Mouse (Mus musculus): Measurements from ENCODE around the gene Atp6v0a2. TPM values are rescaled to one million over a fixed set of nuclear protein-coding genes. Genes with fewer than 3 reads are reported as not detected.

Gene Atp6v0a2
- polyA plus RNA-seq, 1 experiment, result 170 TPM

DNA sequence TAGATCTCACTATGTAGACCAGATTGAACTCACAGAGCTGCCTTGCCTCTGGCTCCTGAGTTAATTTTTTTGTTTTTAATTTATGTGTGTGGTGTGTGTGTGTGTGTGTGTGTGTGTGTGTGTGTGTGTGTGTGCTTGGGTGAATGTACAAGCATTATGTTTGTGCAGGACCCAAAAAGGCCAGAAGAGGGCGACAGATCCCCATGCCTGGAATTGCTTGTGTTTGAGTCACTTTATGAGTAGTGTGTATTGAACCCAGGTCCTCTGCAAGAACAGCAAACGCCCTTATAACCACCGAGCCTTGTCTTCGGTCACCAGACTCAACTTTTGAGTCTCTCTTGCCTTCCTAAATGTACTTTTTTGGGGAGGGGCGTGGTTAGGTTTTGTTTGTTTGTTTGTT lies 26.0 kb upstream of the Atp6v0a2 start:
- peaks cover 4% of the 10 kb centered on the region for H3K4me1 ChIP-seq (ENCODE audit: control insufficient read depth, insufficient read depth, insufficient read length, low read length)
- no peaks in the 10 kb centered on the region for H3K36me3 ChIP-seq (ENCODE audit: control insufficient read depth, insufficient read depth, low read length)
- no peak overlapping the region for H3K27ac ChIP-seq (ENCODE audit: insufficient read depth, low read depth, low read length)
- H3K27me3 ChIP-seq (ENCODE audit: control insufficient read depth, insufficient read depth, low read length), result no peaks in the 10 kb centered on the region
- 61% methylated on average over 5 of the region's 5 CpGs for WGBS
- no peak overlapping the region for H3K4me3 ChIP-seq (ENCODE audit: low read depth, low read length)
- TF ChIP-seq CTCF (IDR thresholded peaks at IDR 0.05; ENCODE audit: extremely low read depth, insufficient read length, insufficient replicate concordance, low read depth, low read length) (peak; percentile 50; the same call in 1 of the 2 replicates), POLR2A (IDR thresholded peaks at IDR 0.05; ENCODE audit: low read depth, low read length) (no peak)

DNA sequence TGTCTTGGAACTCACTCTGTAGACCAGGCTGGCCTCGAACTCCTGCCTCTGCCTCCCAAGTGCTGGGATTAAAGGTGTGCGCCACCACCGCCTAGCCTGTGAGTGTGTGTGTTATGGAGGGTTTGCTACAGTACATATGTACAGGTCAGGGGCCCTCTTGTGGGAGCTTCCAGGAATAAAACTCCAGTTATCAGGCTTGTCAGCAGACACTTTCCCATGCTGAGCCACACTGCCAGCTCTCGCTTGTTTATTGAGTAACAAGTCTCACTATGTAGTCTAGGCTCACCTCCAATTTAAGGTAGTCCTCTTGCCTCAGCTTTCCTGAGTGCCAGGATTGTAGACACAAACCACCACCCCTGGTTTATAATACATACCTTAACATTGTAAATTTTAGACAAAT lies 24.1 kb upstream of the Atp6v0a2 start:
- no peak overlapping the region for H3K4me3 ChIP-seq (ENCODE audit: low read depth, low read length)
- no peaks in the 10 kb centered on the region for H3K36me3 ChIP-seq (ENCODE audit: control insufficient read depth, insufficient read depth, low read length)
- no peaks in the 10 kb centered on the region for H3K27me3 ChIP-seq (ENCODE audit: control insufficient read depth, insufficient read depth, low read length)
- TF ChIP-seq CTCF (IDR thresholded peaks at IDR 0.05; ENCODE audit: extremely low read depth, insufficient read length, insufficient replicate concordance, low read depth, low read length), result no peak
- TF ChIP-seq POLR2A (IDR thresholded peaks at IDR 0.05; ENCODE audit: low read depth, low read length), result no peak
- WGBS, result 78% methylated on average over 4 of the region's 4 CpGs
- H3K4me1 ChIP-seq (ENCODE audit: control insufficient read depth, insufficient read depth, insufficient read length, low read length), result no peaks in the 10 kb centered on the region
- no peak overlapping the region for H3K27ac ChIP-seq (ENCODE audit: insufficient read depth, low read depth, low read length)

DNA sequence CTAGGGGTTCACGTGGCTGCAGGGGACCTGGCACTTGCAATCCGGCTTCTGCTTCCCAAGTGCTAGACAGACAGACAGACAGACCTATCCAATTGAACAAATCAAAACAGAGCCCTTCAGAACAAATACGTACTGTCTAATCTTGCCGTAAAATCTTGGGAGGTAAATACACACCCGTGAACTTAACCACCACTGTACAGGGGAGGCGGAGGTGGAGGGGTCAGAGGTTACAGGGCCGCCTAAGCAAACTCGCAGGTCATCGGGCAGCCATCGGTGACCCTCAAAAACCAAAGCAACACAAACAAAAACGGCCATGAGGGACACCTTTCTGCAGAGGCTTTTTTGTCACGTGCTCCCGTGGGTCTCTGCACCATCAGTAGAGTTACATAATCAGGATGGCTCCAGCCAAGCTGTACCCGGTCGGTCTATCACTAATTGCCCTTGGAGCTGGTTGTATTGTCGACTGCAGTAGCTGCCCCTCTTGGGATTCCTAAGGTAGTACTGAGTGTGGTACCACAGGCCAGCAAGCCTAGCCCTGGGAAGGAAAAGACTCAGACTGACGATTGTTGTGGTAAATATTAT lies 23.2 kb upstream of the Atp6v0a2 start:
- WGBS, result 71% methylated on average over 17 of the region's 17 CpGs
- Histone ChIP-seq H3K4me1 (ENCODE audit: control insufficient read depth, insufficient read depth, insufficient read length, low read length) (no peaks in the 10 kb centered on the region), H3K4me3 (ENCODE audit: low read depth, low read length) (no peak overlapping the region), H3K27ac (ENCODE audit: insufficient read depth, low read depth, low read length) (no peak overlapping the region), H3K27me3 (ENCODE audit: control insufficient read depth, insufficient read depth, low read length) (no peaks in the 10 kb centered on the region), H3K36me3 (ENCODE audit: control insufficient read depth, insufficient read depth, low read length) (no peaks in the 10 kb centered on the region)
- TF ChIP-seq CTCF (IDR thresholded peaks at IDR 0.05; ENCODE audit: extremely low read depth, insufficient read length, insufficient replicate concordance, low read depth, low read length) (no peak), POLR2A (IDR thresholded peaks at IDR 0.05; ENCODE audit: low read depth, low read length) (no peak)

DNA sequence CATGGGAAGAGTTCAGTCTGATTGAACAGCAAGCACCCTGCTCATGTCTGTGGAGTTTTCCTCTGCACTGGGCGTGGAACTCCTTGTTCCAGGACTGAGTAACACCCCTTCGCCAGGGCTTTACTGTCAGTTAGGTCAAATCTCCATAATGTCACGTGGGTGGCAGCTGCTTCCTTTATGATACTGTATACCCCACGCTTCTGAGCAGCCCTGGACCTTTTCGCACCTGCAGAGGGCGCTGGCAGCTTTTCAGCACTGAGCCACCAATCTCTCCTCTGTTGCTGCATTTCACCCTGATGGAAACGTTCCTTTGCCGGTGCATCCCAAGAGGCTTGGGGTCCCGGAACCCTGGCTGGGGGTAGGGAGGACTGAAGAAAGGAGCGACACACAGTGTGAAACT lies 17.4 kb upstream of the Atp6v0a2 start:
- H3K36me3 ChIP-seq (ENCODE audit: control insufficient read depth, insufficient read depth, low read length), result no peaks in the 10 kb centered on the region
- WGBS, result 75% methylated on average over 10 of the region's 10 CpGs

DNA sequence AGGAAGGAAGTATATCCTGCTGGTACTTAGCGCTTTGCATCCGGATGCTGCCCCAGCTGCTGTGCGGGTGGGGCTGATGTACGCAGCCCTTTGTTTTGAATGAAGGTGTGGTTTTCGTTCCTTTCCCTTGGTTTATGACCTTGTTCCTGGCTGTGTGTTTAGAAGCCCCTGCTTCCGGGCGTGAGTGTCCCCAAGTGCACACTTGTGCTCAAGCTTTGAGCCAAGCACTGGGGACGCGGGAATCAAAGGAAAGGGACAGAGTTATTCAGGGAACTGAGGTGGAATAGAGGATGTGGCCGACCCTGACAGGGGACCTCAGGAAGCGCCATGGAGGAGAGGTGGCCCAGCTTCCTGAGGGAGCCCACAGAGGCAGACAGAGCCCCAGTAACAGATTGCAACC lies 13.7 kb upstream of the Atp6v0a2 start:
- no peak overlapping the region for H3K4me3 ChIP-seq (ENCODE audit: low read depth, low read length)
- H3K27me3 ChIP-seq (ENCODE audit: control insufficient read depth, insufficient read depth, low read length), result no peaks in the 10 kb centered on the region
- TF ChIP-seq CTCF (IDR thresholded peaks at IDR 0.05; ENCODE audit: extremely low read depth, insufficient read length, insufficient replicate concordance, low read depth, low read length), result no peak
- TF ChIP-seq POLR2A (IDR thresholded peaks at IDR 0.05; ENCODE audit: low read depth, low read length), result no peak
- H3K27ac ChIP-seq (ENCODE audit: insufficient read depth, low read depth, low read length), result no peak overlapping the region
- 39% methylated on average over 11 of the region's 11 CpGs for WGBS
- H3K4me1 ChIP-seq (ENCODE audit: control insufficient read depth, insufficient read depth, insufficient read length, low read length), result no peaks in the 10 kb centered on the region
- H3K36me3 ChIP-seq (ENCODE audit: control insufficient read depth, insufficient read depth, low read length), result no peaks in the 10 kb centered on the region

More for the DNA sequence above, 17.4 kb upstream of the Atp6v0a2 start:
- no peaks in the 10 kb centered on the region for H3K27me3 ChIP-seq (ENCODE audit: control insufficient read depth, insufficient read depth, low read length)
- H3K4me3 ChIP-seq (ENCODE audit: low read depth, low read length), result no peak overlapping the region
- peak; percentile 26; the same call in 1 of the 2 replicates for TF ChIP-seq CTCF (IDR thresholded peaks at IDR 0.05; ENCODE audit: extremely low read depth, insufficient read length, insufficient replicate concordance, low read depth, low read length)
- TF ChIP-seq POLR2A (IDR thresholded peaks at IDR 0.05; ENCODE audit: low read depth, low read length), result no peak
- H3K27ac ChIP-seq (ENCODE audit: insufficient read depth, low read depth, low read length), result no peak overlapping the region
- no peaks in the 10 kb centered on the region for H3K4me1 ChIP-seq (ENCODE audit: control insufficient read depth, insufficient read depth, insufficient read length, low read length)

DNA sequence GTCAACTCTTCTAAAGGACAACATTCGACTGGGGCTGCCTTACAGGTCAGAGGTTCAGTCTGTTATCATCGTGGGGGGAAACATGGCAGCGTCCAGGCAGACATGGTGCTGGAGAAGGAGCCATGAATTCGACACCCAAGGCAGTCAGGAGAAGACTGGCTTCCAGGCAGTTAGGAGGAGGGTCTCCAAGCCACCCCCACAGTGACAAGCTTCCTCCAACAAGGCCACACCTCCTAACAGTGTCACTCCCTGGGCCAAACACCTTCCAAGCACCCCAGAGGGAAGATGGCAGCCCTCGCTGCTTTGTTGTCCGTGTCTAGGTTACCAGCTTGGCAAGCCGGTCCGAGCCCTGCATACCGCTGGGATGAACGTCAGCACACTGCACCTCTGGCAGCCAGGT lies 9.7 kb upstream of the Atp6v0a2 start:
- no peaks in the 10 kb centered on the region for H3K36me3 ChIP-seq (ENCODE audit: control insufficient read depth, insufficient read depth, low read length)
- TF ChIP-seq CTCF (IDR thresholded peaks at IDR 0.05; ENCODE audit: extremely low read depth, insufficient read length, insufficient replicate concordance, low read depth, low read length), result no peak
- no peak for TF ChIP-seq POLR2A (IDR thresholded peaks at IDR 0.05; ENCODE audit: low read depth, low read length)
- 87% methylated on average over 10 of the region's 10 CpGs for WGBS

DNA sequence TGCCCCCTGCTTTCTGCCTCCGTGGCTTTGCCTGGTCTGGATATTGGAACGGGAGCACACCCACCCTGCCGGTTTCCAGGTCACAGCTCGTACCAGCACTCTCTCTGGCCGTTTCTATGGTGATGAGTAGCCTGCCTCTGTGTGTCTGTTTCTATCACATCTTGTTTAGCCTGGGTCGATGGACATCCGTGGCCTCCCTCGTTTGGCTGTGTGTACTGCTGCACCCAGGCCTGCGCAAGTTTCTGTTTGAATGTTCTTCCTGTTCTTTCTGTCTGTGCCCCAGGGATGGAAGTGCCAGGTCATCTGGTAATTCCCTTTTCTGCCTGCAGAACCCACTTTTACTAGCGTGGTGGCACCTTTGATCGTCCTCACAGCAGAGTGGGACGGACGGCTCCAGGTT lies 7.0 kb upstream of the Atp6v0a2 start:
- Histone ChIP-seq H3K4me3 (ENCODE audit: low read depth, low read length) (no peak overlapping the region), H3K27ac (ENCODE audit: insufficient read depth, low read depth, low read length) (no peak overlapping the region), H3K36me3 (ENCODE audit: control insufficient read depth, insufficient read depth, low read length) (no peaks in the 10 kb centered on the region), H3K4me1 (ENCODE audit: control insufficient read depth, insufficient read depth, insufficient read length, low read length) (peaks cover 12% of the 10 kb centered on the region; the same call in 1 of the 2 replicates), H3K27me3 (ENCODE audit: control insufficient read depth, insufficient read depth, low read length) (no peaks in the 10 kb centered on the region)
- 74% methylated on average over 13 of the region's 13 CpGs for WGBS
- TF ChIP-seq CTCF (IDR thresholded peaks at IDR 0.05; ENCODE audit: extremely low read depth, insufficient read length, insufficient replicate concordance, low read depth, low read length) (no peak), POLR2A (IDR thresholded peaks at IDR 0.05; ENCODE audit: low read depth, low read length) (no peak)

More for the DNA sequence above, 9.7 kb upstream of the Atp6v0a2 start:
- H3K4me3 ChIP-seq (ENCODE audit: low read depth, low read length), result no peak overlapping the region
- H3K27ac ChIP-seq (ENCODE audit: insufficient read depth, low read depth, low read length), result no peak overlapping the region
- no peaks in the 10 kb centered on the region for H3K27me3 ChIP-seq (ENCODE audit: control insufficient read depth, insufficient read depth, low read length)
- H3K4me1 ChIP-seq (ENCODE audit: control insufficient read depth, insufficient read depth, insufficient read length, low read length), result no peaks in the 10 kb centered on the region

Measured in small intestine, adult 2 months (tissue).